Mouse (Mus musculus): Measurements from ENCODE around the gene Anp32e. TPM values are rescaled to one million over a fixed set of nuclear protein-coding genes. Genes with fewer than 3 reads are reported as not detected.
"Not testable (repeated sequence)": the region's sequence is repeated elsewhere in the genome, so short reads cannot be mapped to it uniquely, and the experiment has no call there.

The Anp32e gene
- polyA plus RNA-seq, 1 experiment from 2014 or later: 229 TPM

GRCm38 (mm10) chr3:95905146-95905939 lies 23.7 kb upstream of the Anp32e start:
- Histone ChIP-seq H3K36me3 (no peaks in the 10 kb centered on the region), H3K27ac (ENCODE audit: poor library complexity, severe bottlenecking) (peak overlapping the region; percentile 75), H3K4me2 (peak overlapping the region; percentile 73), H3K9ac (peak overlapping the region; percentile 77), H3K9me3 (replicated peaks) (no peaks in the 10 kb centered on the region), H3K27me3 (replicated peaks) (no peaks in the 10 kb centered on the region), H3K4me1 (replicated peaks) (peaks cover 44% of the 10 kb centered on the region), H3K4me3 (peak overlapping the region; percentile 50)
- ATAC-seq (ENCODE audit: insufficient number of reproducible peaks, low FRiP score): peak; percentile 60; the same call in 1 of the 2 replicates
- 0% methylated on average over 18 of the region's 18 CpGs for WGBS

GRCm38 (mm10) chr3:95905940-95906492 lies 23.0 kb upstream of the Anp32e start:
- no peaks in the 10 kb centered on the region for H3K9me3 ChIP-seq (replicated peaks)
- H3K4me1 ChIP-seq (replicated peaks): peaks cover 44% of the 10 kb centered on the region
- H3K9ac ChIP-seq: peak overlapping the region; percentile 77
- 1% methylated on average over 12 of the region's 12 CpGs for WGBS
- no peak overlapping the region for H3K27ac ChIP-seq (ENCODE audit: poor library complexity, severe bottlenecking)
- H3K4me2 ChIP-seq: peak overlapping the region; percentile 73
- peak; percentile 22; the same call in 1 of the 2 replicates for ATAC-seq (ENCODE audit: insufficient number of reproducible peaks, low FRiP score)
- peak overlapping the region; percentile 50 for H3K4me3 ChIP-seq
- no peaks in the 10 kb centered on the region for H3K36me3 ChIP-seq
- H3K27me3 ChIP-seq (replicated peaks): no peaks in the 10 kb centered on the region

GRCm38 (mm10) chr3:95906860-95907259 lies 22.2 kb upstream of the Anp32e start:
- Histone ChIP-seq H3K9ac (peak overlapping the region; percentile 58), H3K4me1 (replicated peaks) (peaks cover 40% of the 10 kb centered on the region), H3K4me3 (peak overlapping the region; percentile 50), H3K27ac (ENCODE audit: poor library complexity, severe bottlenecking) (no peak overlapping the region), H3K27me3 (replicated peaks) (no peaks in the 10 kb centered on the region), H3K36me3 (no peaks in the 10 kb centered on the region), H3K4me2 (peak overlapping the region; percentile 73), H3K9me3 (replicated peaks) (no peaks in the 10 kb centered on the region)
- under 1% methylated on average over 12 of the region's 12 CpGs for WGBS
- ATAC-seq (ENCODE audit: insufficient number of reproducible peaks, low FRiP score): no peak

- no peaks in the 10 kb centered on the region for H3K36me3 ChIP-seq
Measured at GRCm38 (mm10) chr3:95907613-95908012, 21.4 kb upstream of the Anp32e start.

GRCm38 (mm10) chr3:95914706-95915105 lies 14.3 kb upstream of the Anp32e start:
- no peak for ATAC-seq (ENCODE audit: insufficient number of reproducible peaks, low FRiP score)
- no peaks in the 10 kb centered on the region for H3K9me3 ChIP-seq (replicated peaks)
- H3K9ac ChIP-seq: no peak overlapping the region
- H3K4me1 ChIP-seq (replicated peaks): 0 out of 2 replicates have a peak, but pooled peaks cover 4% of the 10 kb centered on the region
- 66% methylated on average over 4 of the region's 4 CpGs for WGBS
- no peak overlapping the region for H3K27ac ChIP-seq (ENCODE audit: poor library complexity, severe bottlenecking)
- no peak overlapping the region for H3K4me2 ChIP-seq
- no peak overlapping the region for H3K4me3 ChIP-seq
- no peaks in the 10 kb centered on the region for H3K27me3 ChIP-seq (replicated peaks)
- no peaks in the 10 kb centered on the region for H3K36me3 ChIP-seq

More at GRCm38 (mm10) chr3:95907613-95908012, 21.4 kb upstream of the Anp32e start:
- Histone ChIP-seq H3K27ac (ENCODE audit: poor library complexity, severe bottlenecking) (no peak overlapping the region), H3K4me2 (no peak overlapping the region), H3K9ac (no peak overlapping the region), H3K4me3 (no peak overlapping the region), H3K27me3 (replicated peaks) (no peaks in the 10 kb centered on the region), H3K4me1 (replicated peaks) (peaks cover 33% of the 10 kb centered on the region), H3K9me3 (replicated peaks) (no peaks in the 10 kb centered on the region)
- WGBS: 42% methylated on average over 4 of the region's 4 CpGs
- ATAC-seq (ENCODE audit: insufficient number of reproducible peaks, low FRiP score): no peak

- Histone ChIP-seq H3K4me3 (no peak overlapping the region), H3K4me1 (replicated peaks) (peaks cover 13% of the 10 kb centered on the region), H3K9me3 (replicated peaks) (no peaks in the 10 kb centered on the region), H3K27me3 (replicated peaks) (no peaks in the 10 kb centered on the region), H3K36me3 (no peaks in the 10 kb centered on the region), H3K27ac (ENCODE audit: poor library complexity, severe bottlenecking) (no peak overlapping the region), H3K4me2 (no peak overlapping the region), H3K9ac (no peak overlapping the region)
- no peak for ATAC-seq (ENCODE audit: insufficient number of reproducible peaks, low FRiP score)
- WGBS: 71% methylated on average over 7 of the region's 7 CpGs
Measured at GRCm38 (mm10) chr3:95916760-95917159, 12.3 kb upstream of the Anp32e start.

- 45% methylated on average over 2 of the region's 2 CpGs for WGBS
- not testable (repeated sequence) for H3K4me2 ChIP-seq; H3K27ac ChIP-seq (ENCODE audit: poor library complexity, severe bottlenecking); H3K4me3 ChIP-seq; H3K27me3 ChIP-seq (replicated peaks); H3K9me3 ChIP-seq (replicated peaks); H3K9ac ChIP-seq; H3K36me3 ChIP-seq; ATAC-seq (ENCODE audit: insufficient number of reproducible peaks, low FRiP score)
- H3K4me1 ChIP-seq (replicated peaks): peaks cover 13% of the 10 kb centered on the region
Measured at GRCm38 (mm10) chr3:95920532-95920931, 8.5 kb upstream of the Anp32e start.

- not testable (repeated sequence) for ATAC-seq (ENCODE audit: insufficient number of reproducible peaks, low FRiP score); H3K4me3 ChIP-seq; H3K9ac ChIP-seq; H3K27ac ChIP-seq (ENCODE audit: poor library complexity, severe bottlenecking); H3K9me3 ChIP-seq (replicated peaks); H3K36me3 ChIP-seq; H3K27me3 ChIP-seq (replicated peaks); H3K4me2 ChIP-seq
- H3K4me1 ChIP-seq (replicated peaks): peaks cover 14% of the 10 kb centered on the region
- 81% methylated on average over 7 of the region's 7 CpGs for WGBS
Measured at GRCm38 (mm10) chr3:95923429-95923828, 5.6 kb upstream of the Anp32e start.

GRCm38 (mm10) chr3:95924185-95924584 lies 4.9 kb upstream of the Anp32e start:
- WGBS: 58% methylated on average over 4 of the region's 4 CpGs
- ATAC-seq (ENCODE audit: insufficient number of reproducible peaks, low FRiP score): no peak
- no peaks in the 10 kb centered on the region for H3K9me3 ChIP-seq (replicated peaks)
- H3K27ac ChIP-seq (ENCODE audit: poor library complexity, severe bottlenecking): no peak overlapping the region
- H3K36me3 ChIP-seq: no peaks in the 10 kb centered on the region
- H3K4me3 ChIP-seq: no peak overlapping the region
- no peak overlapping the region for H3K9ac ChIP-seq
- H3K27me3 ChIP-seq (replicated peaks): no peaks in the 10 kb centered on the region
- no peak overlapping the region for H3K4me2 ChIP-seq
- peaks cover 14% of the 10 kb centered on the region for H3K4me1 ChIP-seq (replicated peaks)

- Histone ChIP-seq H3K4me2 (no peak overlapping the region), H3K9me3 (replicated peaks) (no peaks in the 10 kb centered on the region), H3K9ac (no peak overlapping the region), H3K27me3 (replicated peaks) (no peaks in the 10 kb centered on the region), H3K4me3 (no peak overlapping the region), H3K27ac (ENCODE audit: poor library complexity, severe bottlenecking) (no peak overlapping the region), H3K36me3 (no peaks in the 10 kb centered on the region), H3K4me1 (replicated peaks) (peaks cover 14% of the 10 kb centered on the region)
- no peak for ATAC-seq (ENCODE audit: insufficient number of reproducible peaks, low FRiP score)
- WGBS: 76% methylated on average over 5 of the region's 5 CpGs
Measured at GRCm38 (mm10) chr3:95925087-95925486, 4.0 kb upstream of the Anp32e start.

- Histone ChIP-seq H3K9me3 (replicated peaks) (no peaks in the 10 kb centered on the region), H3K4me2 (peak overlapping the region; percentile 75), H3K27ac (ENCODE audit: poor library complexity, severe bottlenecking) (peak overlapping the region; percentile 88), H3K9ac (peak overlapping the region; percentile 71), H3K36me3 (peaks cover 2% of the 10 kb centered on the region; the same call in 1 of the 2 replicates), H3K27me3 (replicated peaks) (no peaks in the 10 kb centered on the region), H3K4me1 (replicated peaks) (peaks cover 25% of the 10 kb centered on the region), H3K4me3 (peak overlapping the region; percentile 88)
- no peak for ATAC-seq (ENCODE audit: insufficient number of reproducible peaks, low FRiP score)
- 54% methylated on average over 6 of the region's 6 CpGs for WGBS
Measured at GRCm38 (mm10) chr3:95928261-95928657, 787 bp upstream of the Anp32e start.
